Mouse (Mus musculus) left cerebral cortex, adult 6 months (tissue): ENCODE data around the gene Slc36a1. TPM values are rescaled to one million over a fixed set of nuclear protein-coding genes. Genes with fewer than 3 reads are reported as not detected.

Experiments used
- long read RNA-seq, 2 experiments: library from polyadenylated mRNA; unstranded; transcript quantifications; one replicate each; pipeline ENCODE4 v2.0.0; 2019 to 2020
- polyA plus RNA-seq: library from polyadenylated mRNA; unstranded; fragments of <200 nt; fragmentation: Nextera tagmentation; gene quantifications from 2 replicates; pipeline ENCODE4 v1.2.3, GENCODE M21; 2021

Gene Slc36a1
- 4.1 and 7.1 TPM in 2 replicates for polyA plus RNA-seq
- long read RNA-seq, experiment 1, partial matches to known transcripts = 21 of 22 reads
- long read RNA-seq, experiment 1, other reads (novel, unspliced or antisense) = 1 of 22 reads
- long read RNA-seq, experiment 2, partial matches to known transcripts = 0 of 4 reads
- long read RNA-seq, experiment 2, other reads (novel, unspliced or antisense) = 4 of 4 reads

DNA sequence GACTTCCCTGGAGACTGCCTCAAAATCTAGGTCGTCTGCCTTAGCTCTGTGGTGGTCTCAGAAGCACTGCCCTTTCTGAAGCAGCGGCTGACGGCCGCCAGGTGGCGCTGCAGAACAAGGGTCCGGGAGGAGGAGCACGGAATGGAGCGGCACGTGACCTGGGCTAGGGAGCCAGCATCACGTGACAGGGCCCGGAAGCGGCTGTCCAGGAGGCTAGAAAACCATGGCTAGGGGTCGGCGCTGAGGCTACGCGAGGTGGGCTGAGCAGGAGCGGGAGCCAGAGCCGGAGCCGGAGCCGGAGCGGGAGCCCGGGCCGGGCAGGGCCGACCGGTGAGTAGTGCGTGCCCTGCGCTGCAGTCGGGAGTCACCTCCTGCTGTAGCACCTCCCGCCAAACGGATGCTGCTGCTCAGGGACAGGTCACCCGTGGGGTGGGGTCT lies at the start of gene Slc36a1:
Gene Slc36a1, plus strand, starts transcription at position 192 of the 438 bp plus-strand sequence.

GRCm38 (mm10) chr11:55184733-55185291 lies 19.3 kb upstream of the Slc36a1 start, which contains the start of gene Slc36a2:
TSS of gene Slc36a2 (minus strand) at chr11:55185077.

Other genes with a start within 250 kb of the Slc36a1 start
- gene Tnip1, start 241.4 kb upstream of the Slc36a1 start, polyA plus RNA-seq = 11.6 and 16.8 TPM in 2 replicates
- 72.0 and 76.1 TPM in 2 replicates for gene Anxa6, start 170.9 kb upstream of the Slc36a1 start, polyA plus RNA-seq
- gene Ccdc69, start 126.2 kb upstream of the Slc36a1 start, polyA plus RNA-seq = 0.48 and 0.51 TPM in 2 replicates
- gene Gm2a, start 106.2 kb upstream of the Slc36a1 start, polyA plus RNA-seq = 68.2 and 80.1 TPM in 2 replicates
- gene Slc36a3, start 52.6 kb upstream of the Slc36a1 start, polyA plus RNA-seq = not detected in 2 replicates
- 0.28 and 0.29 TPM in 2 replicates for gene Slc36a2, start 19.3 kb upstream of the Slc36a1 start, polyA plus RNA-seq
- 0.01 and 0.02 TPM in 2 replicates for gene Fat2, start 132.2 kb downstream of the Slc36a1 start, polyA plus RNA-seq
- gene Sparc, start 218.8 kb downstream of the Slc36a1 start, polyA plus RNA-seq = 108 and 137 TPM in 2 replicates